Mouse (Mus musculus) thymus, adult 2 months (tissue): ENCODE measurements around the gene Coasy. TPM values are rescaled to one million over a fixed set of nuclear protein-coding genes. Genes with fewer than 3 reads are reported as not detected.

Experiments
- DNase-seq: peaks from one replicate; pipeline ENCODE4 v3.0.0; 2021
- H3K27ac ChIP-seq: fragments of 200-500 bp; 2 replicates; pipeline ENCODE4 v1.5.1; 2012; ENCODE audit warnings: low read length, control low read depth; ENCODE audit not compliant: control insufficient read depth, insufficient read depth
- H3K27me3 ChIP-seq: fragments of 200-500 bp; 2 replicates; pipeline ENCODE4 v1.6.1; 2012; ENCODE audit warnings: mild to moderate bottlenecking, low read length, moderate library complexity, mixed read lengths; ENCODE audit not compliant: control insufficient read depth, insufficient read depth
- H3K36me3 ChIP-seq: fragments of 200-500 bp; 2 replicates; pipeline ENCODE4 v1.6.1; 2012; ENCODE audit warnings: mild to moderate bottlenecking, low read length, moderate library complexity; ENCODE audit not compliant: control insufficient read depth, insufficient read depth
- H3K4me1 ChIP-seq: fragments of 200-500 bp; replicated peaks from 2 replicates; pipeline ENCODE4 v1.6.1; 2012; ENCODE audit warnings: low read length; ENCODE audit not compliant: control insufficient read depth, insufficient read depth
- H3K4me3 ChIP-seq: fragments of 200-500 bp; 2 replicates; pipeline ENCODE4 v1.5.1; 2012; ENCODE audit warnings: mild to moderate bottlenecking, low read length, control low read depth, moderate library complexity; ENCODE audit not compliant: control insufficient read depth, insufficient read depth
- CTCF ChIP-seq: fragments of 200-500 bp; IDR thresholded peaks from 2 replicates; pipeline ENCODE4 v1.5.1; 2012; ENCODE audit warnings: mild to moderate bottlenecking, control low read depth, low read length, moderate library complexity, borderline replicate concordance; ENCODE audit not compliant: control insufficient read depth, poor library complexity, insufficient read depth; ENCODE audit errors: extremely low read depth
- POLR2A ChIP-seq: fragments of 200-500 bp; IDR thresholded peaks from 2 replicates; pipeline ENCODE4 v1.6.1; 2012; ENCODE audit warnings: mild to moderate bottlenecking, low read length, control low read depth, moderate library complexity; ENCODE audit not compliant: control insufficient read depth, poor library complexity, insufficient read depth; ENCODE audit errors: extremely low read depth
- WGBS: fragments of 180-500 bp; shearing (Covaris S2); methylation state at CpG from one replicate; pipeline ENCODE4 v1.1.7; 2018; 5-methylcytosine and 5-hydroxymethylcytosine counted together
- polyA plus RNA-seq: library from polyadenylated mRNA; depleted of rRNA; stranded (reverse); fragments of >200 nt; gene quantifications from 2 replicates; pipeline ENCODE4 v1.2.3, GENCODE M21; 2012

Gene Coasy
- polyA plus RNA-seq, 1 experiment: 74.2 TPM

DNA sequence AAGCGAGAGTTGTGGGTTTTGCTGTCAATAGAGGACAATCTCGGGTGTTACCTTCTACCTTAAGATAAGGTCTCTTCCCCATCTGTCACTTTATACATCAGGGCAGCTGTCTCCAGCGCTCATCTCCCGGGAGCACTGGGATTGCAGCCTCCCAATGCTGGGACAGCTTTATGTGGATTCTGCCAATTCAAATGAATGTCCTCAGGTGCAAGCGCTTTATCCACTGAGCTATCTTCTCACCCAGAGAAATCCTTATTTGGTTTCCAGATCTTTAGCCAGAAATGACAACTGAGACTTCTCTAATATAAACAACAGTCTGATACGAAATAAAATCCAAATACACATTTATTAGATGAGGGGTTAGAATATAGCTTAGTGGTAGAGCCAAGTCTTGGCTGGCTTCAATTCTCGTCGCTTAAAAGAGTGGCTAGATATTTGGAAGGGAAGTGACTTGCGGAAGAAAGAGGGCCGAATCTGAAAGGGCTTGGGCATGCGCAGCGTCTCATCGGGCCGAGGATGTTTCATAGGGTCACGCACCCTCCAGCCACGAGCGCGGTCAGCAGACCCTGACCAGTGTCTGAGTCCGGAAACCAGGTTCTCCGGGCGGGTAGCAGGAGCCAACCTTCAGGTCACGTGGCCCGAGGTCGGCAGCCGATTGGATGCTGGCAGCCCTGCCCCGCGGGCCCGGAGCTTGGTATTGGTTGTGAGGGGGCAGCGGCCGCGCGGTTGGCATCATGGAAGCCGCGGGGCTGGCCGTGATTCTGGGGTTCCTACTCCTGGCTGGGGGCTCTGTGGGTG lies 12.8 kb upstream of the Coasy start, which contains the start of gene Naglu:
Gene Naglu, plus strand, starts transcription at position 622 of the 798 bp plus-strand sequence.
- no peaks in the 10 kb centered on the region for H3K27me3 ChIP-seq
- TF ChIP-seq POLR2A (peak; percentile 66), CTCF (peak; percentile 45; the same call in 1 of the 2 replicates)
- peaks cover 21% of the 10 kb centered on the region for H3K4me1 ChIP-seq
- peak; percentile 96 for DNase-seq
- no peak within 1 kb of the TSS for H3K27ac ChIP-seq
- no peaks in the 10 kb centered on the region for H3K36me3 ChIP-seq
- H3K4me3 ChIP-seq: peak within 1 kb of the TSS; percentile 68
- WGBS: 5% methylated on average over 35 of the region's 35 CpGs

DNA sequence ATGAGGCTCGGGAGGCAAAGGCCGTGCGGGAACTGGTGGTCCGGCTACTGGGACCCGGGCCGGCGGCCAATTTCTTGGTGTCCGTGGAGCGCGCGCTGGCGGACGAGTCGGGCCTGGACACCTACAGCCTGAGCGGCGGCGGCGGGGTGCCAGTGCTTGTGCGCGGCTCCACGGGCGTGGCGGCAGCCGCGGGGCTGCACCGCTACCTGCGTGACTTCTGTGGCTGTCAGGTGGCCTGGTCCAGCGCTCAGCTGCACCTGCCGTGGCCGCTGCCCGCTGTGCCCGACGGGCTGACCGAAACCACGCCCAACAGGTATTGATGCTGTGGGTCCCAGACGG lies 12.2 kb upstream of the Coasy start:
- Histone ChIP-seq H3K36me3 (no peaks in the 10 kb centered on the region), H3K27ac (no peak overlapping the region), H3K27me3 (no peaks in the 10 kb centered on the region), H3K4me1 (peaks cover 17% of the 10 kb centered on the region), H3K4me3 (peak overlapping the region; percentile 68)
- under 1% methylated on average over 36 of the region's 36 CpGs for whole genome bisulfite sequencing
- TF ChIP-seq POLR2A (no peak; the same call in 1 of the 2 replicates), CTCF (no peak)
- no peak for DNase-seq

DNA sequence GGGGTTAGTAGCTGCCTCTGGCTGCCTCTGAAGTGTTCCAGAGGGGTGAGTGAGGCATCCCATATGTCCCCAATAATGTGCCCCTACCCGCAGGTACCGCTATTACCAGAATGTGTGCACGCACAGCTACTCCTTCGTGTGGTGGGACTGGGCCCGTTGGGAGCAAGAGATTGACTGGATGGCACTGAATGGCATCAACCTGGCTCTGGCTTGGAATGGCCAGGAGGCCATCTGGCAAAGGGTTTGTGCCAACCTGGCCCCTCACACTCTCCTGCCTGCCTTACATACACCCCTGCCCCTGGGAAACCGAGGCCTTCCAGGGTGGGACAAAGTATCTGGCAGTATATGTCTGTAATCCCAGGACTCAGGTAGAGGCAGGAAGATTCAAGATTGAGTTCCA lies 11.4 kb upstream of the Coasy start:
- TF ChIP-seq CTCF: no peak
- no peak for TF ChIP-seq POLR2A
- H3K27me3 ChIP-seq: no peaks in the 10 kb centered on the region
- no peaks in the 10 kb centered on the region for H3K36me3 ChIP-seq
- H3K4me1 ChIP-seq: peaks cover 16% of the 10 kb centered on the region
- WGBS: 91% methylated on average over 6 of the region's 6 CpGs
- H3K4me3 ChIP-seq: no peak overlapping the region
- no peak overlapping the region for H3K27ac ChIP-seq
- DNase-seq: no peak

DNA sequence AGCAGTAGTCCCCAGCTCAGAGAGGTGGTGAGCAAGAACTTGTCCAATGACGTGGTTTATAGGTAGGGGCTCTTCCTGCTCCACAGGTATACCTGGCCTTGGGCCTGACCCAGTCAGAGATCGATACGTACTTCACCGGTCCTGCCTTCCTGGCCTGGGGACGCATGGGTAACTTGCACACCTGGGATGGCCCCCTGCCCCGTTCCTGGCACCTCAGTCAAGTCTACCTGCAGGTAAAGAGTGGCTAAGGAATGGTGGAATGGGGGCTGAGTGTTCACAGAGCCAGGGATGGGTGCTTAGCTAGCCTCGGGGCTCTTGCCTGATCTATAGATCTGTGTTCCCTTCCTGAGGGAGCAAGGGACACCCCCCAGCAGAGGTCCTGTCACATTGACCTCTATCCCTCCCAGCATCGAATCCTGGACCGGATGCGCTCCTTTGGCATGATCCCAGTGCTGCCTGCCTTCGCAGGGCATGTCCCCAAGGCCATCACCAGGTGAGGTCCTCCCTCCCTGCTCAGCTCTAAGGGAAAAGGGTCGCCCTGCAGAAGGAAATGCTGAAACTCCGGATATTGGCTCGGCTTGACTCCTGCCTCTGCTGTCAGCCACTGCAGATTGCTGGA lies 10.4 kb upstream of the Coasy start:
- H3K36me3 ChIP-seq: no peaks in the 10 kb centered on the region
- 95% methylated on average over 14 of the region's 14 CpGs for WGBS
- H3K27me3 ChIP-seq: no peaks in the 10 kb centered on the region
- no peak overlapping the region for H3K27ac ChIP-seq
- no peak for TF ChIP-seq CTCF
- TF ChIP-seq POLR2A: no peak
- no peak overlapping the region for H3K4me3 ChIP-seq
- H3K4me1 ChIP-seq: peaks cover 8% of the 10 kb centered on the region
- DNase-seq: no peak

DNA sequence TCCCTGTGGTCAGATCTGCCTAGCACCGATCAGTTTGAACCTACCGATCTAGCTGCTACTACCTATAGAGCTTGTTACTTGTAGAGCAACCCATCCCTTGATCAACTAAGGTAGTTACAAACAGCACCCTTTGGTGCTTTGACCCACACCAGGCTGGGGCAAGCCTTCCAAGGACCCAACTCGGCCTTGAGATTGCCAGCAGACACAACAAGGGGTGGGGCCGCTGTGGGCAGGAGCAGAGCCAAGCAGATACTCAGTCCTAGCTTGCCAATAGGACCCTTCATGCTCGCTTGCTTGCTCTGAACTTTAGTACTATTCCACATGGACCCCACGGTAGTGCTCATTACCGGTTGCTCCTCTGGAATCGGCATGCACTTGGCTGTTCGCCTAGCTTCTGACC lies 4.2 kb upstream of the Coasy start, which contains the start of gene Hsd17b1:
Gene Hsd17b1, plus strand, starts transcription at position 291 of the 400 bp plus-strand sequence.
- Histone ChIP-seq H3K4me3 (no peak within 1 kb of the TSS), H3K27ac (no peak within 1 kb of the TSS), H3K27me3 (peaks cover 5% of the 10 kb centered on the region; the same call in 1 of the 2 replicates), H3K4me1 (peaks cover 16% of the 10 kb centered on the region), H3K36me3 (no peaks in the 10 kb centered on the region)
- DNase-seq: no peak
- 93% methylated on average over 9 of the region's 9 CpGs for WGBS
- TF ChIP-seq CTCF (no peak), POLR2A (no peak)

DNA sequence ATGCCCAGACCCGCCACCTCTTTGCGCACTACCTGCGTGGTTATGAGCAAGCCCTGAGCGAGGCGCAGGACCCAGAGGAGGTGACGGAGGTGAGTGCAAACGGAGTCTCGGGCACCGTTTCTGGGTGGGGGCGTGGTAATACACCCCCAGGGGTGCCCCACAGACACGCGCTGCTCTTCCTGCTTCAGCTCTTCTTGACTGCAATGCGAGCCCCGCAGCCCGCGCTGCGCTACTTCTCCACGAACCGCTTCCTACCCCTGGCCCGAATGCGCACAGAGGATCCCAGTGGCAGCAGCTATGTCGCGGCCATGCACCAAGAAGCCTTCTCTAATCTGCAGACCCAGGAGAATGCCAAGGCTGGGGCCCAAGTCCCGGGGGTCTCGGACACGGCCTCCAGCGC lies 2.6 kb upstream of the Coasy start:
- peaks cover 5% of the 10 kb centered on the region; the same call in 1 of the 2 replicates for H3K27me3 ChIP-seq
- no peaks in the 10 kb centered on the region for H3K36me3 ChIP-seq
- TF ChIP-seq POLR2A (no peak), CTCF (no peak)
- DNase-seq: peak; percentile 43
- H3K4me1 ChIP-seq: peaks cover 20% of the 10 kb centered on the region
- H3K27ac ChIP-seq: no peak overlapping the region
- H3K4me3 ChIP-seq: no peak overlapping the region
- 8% methylated on average over 27 of the region's 27 CpGs for WGBS
